Mouse (Mus musculus): ENCODE measurements at regions not wholly inside any gene's neighbourhood (a gene's known extent, or its start where the extent isn't known, plus 50 kb on each side); places are given as distances from the start of the nearest gene placed in this dataset.
"Not testable (repeated sequence)": the region's sequence is repeated elsewhere in the genome, so short reads cannot be mapped to it uniquely, and the experiment has no call there.

DNA sequence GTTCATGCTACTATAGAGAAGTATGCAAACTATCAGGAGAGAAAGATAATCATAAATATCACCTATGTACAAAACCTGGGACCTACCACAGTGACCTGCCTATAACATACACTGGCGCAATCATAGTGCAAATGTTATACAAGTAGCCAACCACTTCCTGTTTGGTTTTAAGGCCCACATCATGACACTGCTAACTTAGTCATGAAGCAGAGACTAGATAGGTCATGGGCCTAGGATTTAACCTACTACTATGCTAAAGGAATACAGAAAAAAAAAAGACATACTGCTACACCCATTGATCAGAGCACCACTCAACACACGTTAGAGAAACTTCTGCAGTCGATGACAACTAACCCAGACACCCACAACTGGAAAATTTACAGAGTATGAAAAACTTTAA, 498.6 kb upstream of the Acvr2a start:
- DNase-seq = no peak

DNA sequence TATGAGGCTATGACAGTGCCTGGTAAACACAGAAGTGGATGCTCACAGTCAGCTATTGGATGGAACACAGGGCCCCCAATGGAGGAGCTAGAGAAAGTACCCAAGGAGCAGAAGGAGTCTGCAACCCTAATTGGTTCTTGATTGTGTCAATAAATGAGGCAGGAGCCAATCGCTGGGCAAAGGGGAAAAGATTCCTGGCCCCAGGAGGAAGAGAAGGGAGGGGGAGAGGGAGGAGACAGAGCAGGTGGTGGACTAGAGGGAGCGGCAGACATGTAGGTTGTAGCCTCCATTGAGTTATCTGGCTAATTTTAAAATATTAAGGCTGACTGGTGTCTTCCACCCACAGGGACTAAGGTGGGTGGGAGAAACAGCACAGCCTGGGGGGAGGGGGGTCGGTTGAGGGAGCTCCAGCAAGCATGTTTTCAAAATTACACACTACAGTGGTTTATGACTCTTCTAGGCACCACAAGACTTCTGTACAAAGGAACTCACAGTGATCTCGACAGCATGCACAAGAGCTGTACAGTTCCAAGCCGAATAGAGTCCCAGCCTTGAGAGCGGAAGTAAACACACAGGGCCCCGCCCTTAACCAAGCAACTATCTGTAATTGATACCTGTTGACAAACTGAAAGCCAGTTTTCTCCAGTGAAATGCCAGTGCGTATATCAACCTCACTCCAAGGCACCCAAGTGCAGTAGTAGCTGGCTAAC, 497.6 kb upstream of the Acvr2a start:
- no peak for DNase-seq

DNA sequence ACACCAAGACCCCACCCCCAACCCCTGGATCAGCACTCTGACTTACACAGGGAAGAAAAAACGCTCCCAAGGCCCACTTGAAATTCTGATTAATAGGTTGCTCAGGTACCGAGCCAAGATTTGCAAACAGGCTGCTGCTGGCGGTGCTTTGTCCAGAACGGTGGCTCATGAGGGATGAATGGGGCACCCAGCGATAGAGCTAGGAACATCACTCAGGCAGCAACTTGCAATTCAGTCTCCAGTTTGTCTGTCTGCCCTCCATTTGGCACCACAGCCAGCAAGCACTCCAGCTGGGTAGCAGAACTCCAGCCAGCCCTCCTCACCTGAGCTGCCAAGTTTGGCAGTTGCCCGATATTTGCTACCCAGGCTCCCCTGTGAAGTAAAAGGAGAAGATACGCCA, 496.1 kb upstream of the Acvr2a start:
- no peak for DNase-seq

DNA sequence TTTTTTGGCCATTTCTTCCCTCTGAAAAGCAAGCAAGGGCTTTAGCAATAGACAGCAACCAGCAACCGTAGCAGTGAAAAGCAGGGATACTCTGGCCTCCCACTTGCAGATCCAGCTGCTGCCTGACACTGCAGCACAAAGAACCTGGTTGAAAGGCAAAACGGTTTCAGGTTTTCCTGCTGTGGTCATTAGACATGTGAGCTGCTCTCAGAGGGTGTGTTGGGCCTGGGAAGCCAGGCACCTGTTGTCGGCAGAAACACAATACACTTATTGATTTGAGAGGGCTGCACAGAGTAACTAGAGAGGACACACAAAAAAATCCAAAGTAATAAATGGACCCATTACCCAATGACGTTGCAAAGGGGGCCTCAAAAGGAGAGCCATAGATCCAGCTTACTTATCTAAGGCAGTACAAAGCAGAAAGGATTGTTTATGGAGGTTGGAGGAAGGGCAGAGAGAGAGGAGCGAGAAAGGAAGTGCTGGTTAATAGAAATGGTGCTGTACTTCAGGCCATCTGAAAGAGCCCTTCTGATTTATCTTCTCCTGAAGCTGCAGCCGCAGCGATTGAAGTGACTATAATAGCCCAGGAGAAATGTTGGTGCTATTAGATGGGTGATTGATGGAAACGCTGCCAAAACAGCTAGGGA, 495.4 kb upstream of the Acvr2a start:
- no peak for DNase-seq

DNA sequence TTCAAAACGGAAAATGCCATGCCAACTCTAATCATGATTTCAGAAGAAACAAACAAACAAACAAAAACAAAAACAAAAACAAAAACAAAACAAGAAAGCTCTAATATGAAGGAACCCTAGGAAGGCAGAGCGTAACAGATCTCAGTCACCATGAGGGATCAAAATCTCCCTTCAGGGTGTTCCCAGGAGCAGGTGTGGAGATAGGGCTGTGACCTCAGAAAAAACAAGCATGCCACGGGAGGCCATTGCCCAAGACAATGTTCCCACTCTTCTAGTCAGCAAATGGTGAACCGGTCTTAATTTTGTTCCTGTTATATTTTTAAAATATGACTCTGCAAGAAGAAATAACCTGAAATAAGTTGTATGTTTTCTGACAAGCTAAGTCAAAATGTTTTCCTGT, 492.4 kb upstream of the Acvr2a start:
- no peak for DNase-seq

DNA sequence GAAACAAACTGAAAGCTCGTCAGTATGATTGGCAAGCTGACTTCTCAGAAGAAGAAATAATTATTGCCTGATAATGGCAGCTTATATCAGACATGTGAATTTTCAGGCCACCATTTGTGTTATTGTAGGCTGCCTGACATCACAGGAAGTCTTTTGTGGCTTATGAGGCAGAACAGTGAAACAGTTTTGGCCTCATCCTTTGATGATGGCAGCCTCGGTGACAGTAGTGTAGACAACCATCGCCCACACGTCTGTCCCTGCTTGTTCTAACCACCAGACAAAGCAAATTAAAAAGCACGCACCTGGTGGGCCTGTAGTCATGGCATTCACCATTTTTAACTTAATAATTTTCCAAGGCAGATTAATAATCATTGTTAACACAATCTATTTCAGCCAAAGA, 491.6 kb upstream of the Acvr2a start:
- no peak for DNase-seq

DNA sequence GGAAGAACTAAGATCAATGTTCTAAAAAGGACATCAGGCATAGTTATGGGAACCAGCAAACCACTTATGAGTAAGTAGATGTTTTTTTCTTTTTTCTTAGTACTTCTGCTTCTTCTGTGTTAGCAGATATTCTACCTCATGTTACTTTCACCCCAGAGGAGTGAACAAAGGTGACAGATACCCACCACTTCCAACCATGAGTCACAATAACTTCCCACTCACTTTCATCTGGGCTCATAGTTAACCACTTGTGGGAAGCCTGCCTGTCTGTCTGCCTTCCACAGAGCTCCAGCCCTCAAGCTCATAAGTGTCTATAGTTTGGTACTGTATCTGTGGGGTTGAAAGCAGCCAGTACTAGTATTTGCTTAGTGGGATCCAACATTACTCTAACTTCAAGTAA, 485.7 kb upstream of the Acvr2a start:
- DNase-seq = no peak

DNA sequence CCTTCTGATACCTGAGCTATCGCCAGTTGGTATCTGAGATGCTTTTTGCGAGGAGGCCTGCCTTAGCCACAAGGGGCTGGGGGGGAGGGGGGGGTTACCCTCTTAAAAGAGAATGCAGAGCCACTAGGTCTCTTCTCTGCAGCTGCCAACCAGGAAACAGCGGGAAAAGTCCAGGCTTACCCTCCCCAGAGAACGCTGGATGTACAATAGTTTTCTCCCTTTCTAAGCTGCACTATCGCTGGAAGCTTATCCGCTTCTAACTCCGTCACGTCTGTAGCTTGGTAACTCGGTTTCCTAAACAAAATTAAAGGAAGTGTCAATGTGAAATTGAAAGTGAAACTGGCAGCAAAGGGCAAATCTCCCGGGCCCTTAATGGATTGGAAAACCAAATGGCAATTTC, 481.1 kb upstream of the Acvr2a start:
- peak; percentile 9 to 24 for DNase-seq

DNA sequence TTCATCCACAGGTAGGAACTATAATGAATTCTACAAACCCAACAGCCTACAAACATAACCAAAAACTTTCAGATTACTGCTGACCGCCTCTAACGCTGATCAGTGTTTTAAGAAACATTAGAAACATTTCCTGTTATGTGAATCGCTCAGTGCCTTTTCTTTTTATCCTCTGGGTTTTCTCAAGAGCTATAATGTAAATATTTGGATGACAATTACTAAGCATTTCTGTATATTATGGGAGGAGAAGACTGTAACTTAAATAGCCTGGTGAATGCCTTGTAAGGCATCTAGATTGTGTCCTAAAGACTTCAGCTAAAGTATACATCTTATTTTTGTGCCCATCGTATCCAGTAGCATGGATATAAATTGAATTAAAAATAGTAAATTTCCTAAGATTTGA, 465.9 kb upstream of the Acvr2a start:
- DNase-seq = no peak

DNA sequence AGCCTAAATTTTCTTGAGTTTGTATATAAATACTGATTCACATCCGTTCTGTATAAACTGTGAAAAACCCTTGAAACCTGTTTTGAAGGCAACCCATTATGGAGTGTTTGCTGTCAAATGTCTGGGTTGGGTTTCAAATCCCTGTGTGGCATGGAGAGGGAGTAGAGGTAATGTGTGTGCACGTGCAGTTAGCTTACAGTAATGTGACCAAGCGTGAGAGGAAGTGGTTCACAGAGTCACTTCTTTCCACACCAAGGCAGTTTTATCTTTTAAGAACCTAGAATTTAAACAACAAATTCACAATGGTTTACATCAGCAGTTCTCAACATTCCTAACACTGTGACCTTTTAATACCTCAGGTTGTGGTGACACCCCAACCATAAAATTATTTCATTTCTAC, 464.1 kb upstream of the Acvr2a start:
- no peak for DNase-seq

DNA sequence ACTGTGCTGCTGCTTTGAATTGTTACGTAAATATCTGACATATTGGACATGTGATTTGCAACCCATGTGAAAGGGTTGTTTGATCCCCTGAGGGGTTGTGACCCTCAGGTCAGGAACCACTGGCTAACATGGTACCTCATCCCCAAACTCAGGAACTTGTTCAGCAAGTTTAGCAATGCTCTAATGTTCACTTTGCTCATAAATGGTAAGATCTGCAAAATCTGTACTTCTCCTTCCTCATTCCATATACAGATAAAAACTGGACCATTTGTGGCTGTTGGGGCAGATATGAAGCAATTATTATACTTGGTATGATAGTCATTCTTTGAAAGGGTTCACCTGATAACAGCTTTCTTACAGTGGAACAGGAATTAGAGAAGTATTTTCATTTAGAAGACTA, 463.7 kb upstream of the Acvr2a start:
- DNase-seq = no peak

DNA sequence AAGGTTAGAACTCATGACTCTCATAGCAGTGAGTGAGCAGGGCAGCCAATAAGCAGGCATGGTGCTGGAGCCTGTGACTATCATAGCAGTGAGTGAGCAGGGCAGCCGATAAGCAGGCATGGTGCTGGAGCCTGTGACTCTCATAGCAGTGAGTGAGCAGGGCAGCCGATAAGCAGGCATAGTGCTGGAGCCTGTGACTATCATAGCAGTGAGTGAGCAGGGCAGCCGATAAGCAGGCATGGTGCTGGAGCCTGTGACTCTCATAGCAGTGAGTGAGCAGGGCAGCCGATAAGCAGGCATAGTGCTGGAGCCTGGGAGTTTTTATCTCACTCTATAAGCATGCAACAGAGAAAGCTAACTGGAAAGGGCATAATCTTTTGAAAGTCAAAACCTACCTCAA, 442.3 kb upstream of the Acvr2a start:
- not testable (repeated sequence) for DNase-seq

DNA sequence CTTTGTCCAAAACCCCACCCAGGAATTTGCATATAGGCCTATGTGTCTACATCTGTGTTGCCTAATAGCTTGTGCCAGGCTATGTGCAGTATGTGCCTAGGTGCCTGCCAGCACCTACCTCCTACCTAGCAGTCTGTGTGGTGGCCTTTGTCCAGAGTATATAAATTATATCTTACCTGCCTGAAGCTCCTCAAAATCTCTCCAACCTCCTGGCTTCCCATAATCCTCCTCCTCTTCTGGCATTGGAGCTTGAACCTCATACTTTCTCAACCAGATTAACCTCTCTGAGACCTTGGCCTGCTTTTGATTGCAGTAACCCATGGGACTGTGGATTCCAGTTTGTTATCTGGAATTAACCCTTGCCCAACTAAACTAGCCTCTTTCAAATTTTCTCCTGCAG, 440.8 kb upstream of the Acvr2a start:
- no peak for DNase-seq

DNA sequence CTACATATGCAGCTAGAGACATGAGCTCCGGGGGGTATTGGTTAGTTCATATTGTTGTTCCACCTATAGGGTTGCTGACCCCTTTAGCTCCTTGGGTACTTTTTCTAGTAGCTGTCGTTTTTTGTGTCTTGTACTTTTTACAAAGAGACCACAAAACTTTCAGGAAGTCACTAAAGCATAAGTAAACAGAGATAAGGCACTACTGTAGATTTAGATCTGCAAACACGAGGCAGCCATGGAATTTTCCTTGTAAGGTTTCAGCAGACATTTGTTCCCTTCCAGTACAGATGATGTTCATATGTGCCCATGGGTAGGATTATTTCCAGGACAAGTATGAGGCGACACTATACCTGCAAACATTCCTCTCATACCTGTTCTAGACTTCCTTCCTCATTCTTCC, 439.6 kb upstream of the Acvr2a start:
- no peak for DNase-seq

DNA sequence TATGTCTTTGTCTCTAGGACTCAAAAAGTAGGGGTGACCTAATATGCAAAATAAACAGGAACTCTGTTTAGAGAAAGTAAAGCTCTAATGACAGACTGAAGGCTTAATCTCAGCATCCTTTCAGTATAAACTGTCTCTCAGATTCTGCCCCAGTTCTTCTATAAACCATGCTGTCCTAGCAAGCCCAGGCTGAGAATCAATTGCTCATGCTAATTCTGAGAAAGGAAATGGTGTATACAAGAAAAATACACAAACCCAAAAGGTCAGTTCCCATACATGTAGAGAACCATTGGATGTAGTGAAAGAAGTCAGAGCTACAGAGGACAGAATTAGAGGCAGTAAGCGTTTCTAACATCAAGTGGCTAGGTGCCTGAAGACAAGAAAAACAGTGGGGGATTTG, 435.7 kb upstream of the Acvr2a start:
- no peak for DNase-seq

DNA sequence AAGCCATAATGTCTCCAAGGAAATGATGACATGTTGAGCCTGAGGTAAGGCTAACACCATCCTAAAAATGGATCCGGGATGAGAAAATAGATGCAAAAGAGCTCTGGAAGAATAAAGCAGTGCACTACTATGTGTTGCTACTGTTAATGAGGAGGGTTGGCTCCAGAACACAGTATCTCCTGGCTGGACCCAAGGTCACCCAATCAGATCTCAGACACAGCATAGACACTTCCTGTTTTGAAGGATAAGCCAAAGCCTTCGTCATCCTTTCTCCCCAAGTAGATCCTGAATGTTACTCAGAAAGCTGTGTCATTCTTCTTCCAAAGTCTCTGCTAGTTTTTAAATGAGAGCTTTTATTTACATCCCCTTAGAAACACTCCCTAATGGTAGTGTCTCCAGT, 435.2 kb upstream of the Acvr2a start:
- DNase-seq = no peak

DNA sequence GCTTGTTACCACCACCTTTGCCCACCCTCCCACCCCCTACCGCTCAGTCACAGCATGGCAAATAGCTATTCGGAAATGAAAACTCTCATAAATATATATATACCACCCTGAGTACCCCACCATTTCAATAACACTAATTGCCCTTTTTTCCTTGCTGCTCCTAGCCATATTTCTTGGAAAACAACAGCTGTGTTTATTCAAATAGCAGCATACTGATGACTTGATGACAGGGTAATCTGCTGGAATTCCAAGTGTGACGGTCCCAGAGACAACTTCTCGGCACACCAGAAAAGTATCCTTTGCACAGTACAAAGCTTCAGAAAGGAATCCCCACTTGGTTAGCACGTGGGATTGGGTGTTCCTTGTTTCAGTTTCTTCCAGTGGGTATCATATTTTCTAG, 433.8 kb upstream of the Acvr2a start:
- DNase-seq = no peak

DNA sequence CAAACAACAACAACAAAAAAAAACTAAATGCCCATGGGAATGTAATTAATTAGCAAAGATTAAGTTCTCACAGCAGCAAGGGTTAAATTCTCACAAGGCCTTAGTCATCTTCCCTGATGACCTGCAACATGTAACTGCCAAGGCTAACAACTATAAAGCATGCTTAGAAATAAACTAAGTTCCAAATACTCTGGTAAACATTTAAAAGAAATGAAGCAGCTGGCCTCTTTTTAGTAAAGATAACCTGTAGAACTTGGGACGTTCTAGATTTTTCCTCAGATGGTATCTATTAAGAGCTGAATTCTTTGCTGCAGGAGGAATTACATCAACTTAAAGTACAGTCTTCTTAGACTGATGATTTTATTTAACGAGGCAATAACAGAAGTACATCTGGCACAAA, 433.1 kb upstream of the Acvr2a start:
- no peak for DNase-seq

DNA sequence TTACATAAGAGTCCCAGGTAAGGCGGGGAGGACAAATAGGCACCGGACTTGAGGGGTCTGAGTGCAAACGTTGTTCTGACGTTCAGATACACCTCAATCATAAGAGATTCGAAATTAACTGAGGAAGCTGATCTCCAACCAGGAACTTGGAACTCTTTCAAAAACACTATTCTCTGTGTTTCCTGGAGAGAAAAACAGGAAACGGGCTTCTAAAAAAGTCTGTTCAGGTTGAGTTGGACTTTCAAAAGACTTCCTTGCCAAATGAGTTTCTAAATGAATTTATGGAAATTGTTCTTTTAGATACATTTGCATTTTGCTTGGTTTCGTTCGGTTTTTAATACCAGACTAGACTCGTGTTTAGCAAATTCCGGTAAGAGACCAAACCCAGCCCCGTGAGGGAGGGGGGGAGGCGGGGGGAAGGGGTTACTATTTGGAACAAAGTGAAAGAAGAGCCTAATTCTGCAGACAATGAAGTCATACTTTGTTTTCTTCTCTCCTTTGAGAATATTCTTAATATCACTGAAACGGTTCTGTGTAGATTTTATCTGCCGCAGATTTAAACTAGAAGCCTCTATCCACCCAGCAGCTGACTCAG, 432.3 kb upstream of the Acvr2a start:
- DNase-seq = peak in 1 of 2 experiments; percentile 23

DNA sequence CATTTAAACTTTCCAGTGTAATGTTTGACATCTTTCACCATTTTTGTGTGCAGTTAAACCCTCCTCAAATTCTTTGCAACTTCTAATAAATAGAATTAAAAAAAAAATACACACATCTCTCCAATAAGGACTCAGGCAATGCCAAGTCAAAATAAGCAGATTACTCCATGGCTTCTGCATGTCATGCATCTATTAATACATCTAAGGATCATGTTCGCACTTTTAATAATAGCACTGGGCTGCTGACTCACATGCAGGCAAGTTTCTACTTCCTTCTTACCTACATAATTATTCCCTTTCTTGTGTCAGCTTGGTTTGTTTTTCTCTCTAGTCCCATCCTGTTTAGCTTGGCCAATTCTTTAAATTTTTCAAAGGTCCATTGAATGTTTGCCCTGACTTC, 415.4 kb upstream of the Acvr2a start:
- DNase-seq = no peak

DNA sequence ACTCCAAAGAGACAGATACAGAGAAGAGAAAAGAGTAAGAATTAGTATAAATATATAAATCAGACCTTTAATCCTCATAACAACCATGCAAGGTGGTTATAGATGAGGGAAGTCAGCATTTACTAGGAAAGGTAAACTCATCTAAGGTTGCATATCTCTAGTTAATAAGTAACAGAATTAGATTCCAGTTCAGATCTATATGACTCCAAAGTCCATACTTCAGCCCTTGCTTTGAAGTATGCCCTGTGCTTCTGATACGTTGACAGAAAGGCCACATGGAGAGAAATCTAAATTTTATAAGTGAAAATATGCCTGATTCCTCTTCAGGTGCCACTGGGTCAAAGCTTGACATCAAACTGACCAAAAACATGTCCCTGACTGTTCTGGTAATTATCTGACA, 414.7 kb upstream of the Acvr2a start:
- no peak for DNase-seq

DNA sequence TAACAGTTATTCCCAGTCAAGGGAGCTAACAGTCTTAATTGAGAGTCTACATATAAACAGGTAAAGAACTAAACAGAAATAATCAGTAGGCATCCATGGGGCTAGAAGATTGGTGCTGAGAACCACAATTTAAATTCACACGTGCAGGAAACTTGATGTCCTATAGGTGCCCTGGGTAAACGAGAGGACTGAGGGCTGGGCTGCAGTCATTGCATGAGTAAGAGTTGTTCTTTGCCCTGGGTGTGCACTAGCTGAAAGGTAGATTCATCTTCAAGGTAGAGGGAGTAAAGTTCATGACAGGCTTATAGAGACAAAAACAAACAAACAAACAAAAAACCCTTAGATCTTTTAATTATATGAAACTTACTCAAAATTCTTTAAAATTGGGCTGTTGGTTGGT, 411.1 kb upstream of the Acvr2a start:
- DNase-seq = no peak

DNA sequence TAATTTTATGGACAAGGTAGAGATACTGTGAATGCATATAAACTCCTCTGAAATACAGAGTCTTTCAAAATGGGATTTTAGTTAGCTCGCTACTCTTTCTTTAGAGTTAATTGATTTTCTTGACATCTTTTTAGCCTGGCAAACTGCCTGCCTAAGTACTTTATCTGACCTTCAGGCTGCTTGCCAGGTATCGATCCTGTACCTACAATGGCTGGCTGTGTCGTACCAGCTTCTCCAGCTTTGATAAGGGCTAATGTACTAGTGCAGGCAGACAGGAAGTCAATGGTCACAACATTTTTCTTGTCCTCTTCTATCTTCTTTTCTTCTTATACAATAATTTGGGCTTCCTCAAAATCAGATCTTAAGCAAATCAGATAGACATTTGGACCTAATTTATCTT, 409.4 kb upstream of the Acvr2a start:
- no peak for DNase-seq

DNA sequence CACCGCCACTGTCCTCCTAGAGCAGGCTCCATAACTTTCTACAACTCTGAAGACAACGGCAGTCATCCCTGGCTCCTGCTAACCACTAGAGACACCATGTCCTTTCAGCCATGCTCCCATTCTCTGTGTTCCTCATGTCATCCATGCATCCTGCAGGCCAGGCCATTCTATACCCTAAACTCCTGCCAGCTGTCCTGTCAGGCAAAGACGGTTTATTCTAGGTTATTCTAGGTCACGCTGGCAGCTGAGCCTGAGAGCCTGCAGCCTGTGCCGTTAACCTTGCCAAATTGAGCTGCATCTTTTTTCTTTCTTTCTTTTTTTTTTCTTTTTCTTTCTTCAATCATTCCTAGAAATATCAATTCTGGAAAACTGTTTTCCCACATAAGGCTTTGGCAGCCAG, 406.0 kb upstream of the Acvr2a start:
- no peak for DNase-seq

DNA sequence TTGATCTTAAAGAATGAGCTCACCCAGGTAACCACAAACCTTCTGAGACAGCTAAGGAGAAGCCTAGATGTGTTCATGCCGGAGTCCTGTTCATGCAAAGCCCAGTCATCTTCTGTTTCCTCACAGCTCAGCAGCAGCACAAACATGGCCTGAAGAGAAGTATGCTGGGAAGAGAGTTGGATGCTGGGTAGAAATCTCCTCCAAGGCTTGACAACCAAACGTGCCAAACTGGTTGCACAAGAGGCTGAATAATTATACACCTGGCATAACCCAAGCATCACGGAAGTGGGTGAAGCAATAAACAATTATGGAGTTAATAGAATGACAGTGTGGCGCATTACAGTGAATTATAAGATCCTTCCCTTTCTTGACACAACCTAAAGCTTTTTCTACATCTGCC, 404.0 kb upstream of the Acvr2a start:
- no peak for DNase-seq

Measured in kidney, adult 8-10 months (tissue).